In genomic region chr17:37270702-37271092, GRCm38 (mm10) we compare ENCODE assay signal across 9 mouse cellular contexts. TPM values are rescaled to one million over a fixed set of nuclear protein-coding genes. Genes with fewer than 3 reads are reported as not detected.
DNase-seq lines count a peak whose midpoint lies in the region; ATAC-seq and TF ChIP-seq lines count a peak whose summit lies in the region.
"Had no signal": no experiment of that assay in that cellular context is flagged by ENCODE, and none has a peak within 500 bp of the region (broad histone marks: within the 10 kb centered on the region; RNA-seq: fewer than 3 reads in every experiment).

No protein-coding gene starts in this region.

- POLR2A ChIA-PET in Patski (lab: Charles Lee) = no interaction called here

- no peak for TF ChIP-seq CTCF in Patski (IDR thresholded peaks at IDR 0.05)

- H3K27me3 ChIP-seq in Patski = no peaks in the 10 kb centered on the region
- no peaks in the 10 kb centered on the region for H3K27me3 ChIP-seq in forebrain, embryonic 11.5 days (ENCODE audit: control insufficient read depth, insufficient read depth, low read length)
- H3K27me3 ChIP-seq in megakaryocyte, embryonic 14.5 days (replicated peaks) = no peaks in the 10 kb centered on the region

- in situ Hi-C loops in Patski (cut with MboI; ENCODE audit: low pct_unique_long_range_greater_than_20kb) = no loop called here

- H3K9ac ChIP-seq in forebrain, embryonic 11.5 days (ENCODE audit: low read length) = no peak overlapping the region

- peak; percentile 90 for DNase-seq in CD4-positive, CD25-positive, alpha-beta regulatory T cell, adult 2 months (ENCODE audit: low read depth, low spot score)
- no peak for DNase-seq in Patski (ENCODE audit: low read depth, low spot score)
- peak; percentile 47 for DNase-seq in forebrain, embryonic 11.5 days (ENCODE audit: low spot score)
- peak; percentile 61 to 69 for DNase-seq in heart, postnatal 36 days
- peak; percentile 50 for DNase-seq in large intestine, adult 2 months (ENCODE audit: low read depth, low spot score)
- peak; percentile 74 to 79 for DNase-seq in spleen, postnatal 36 days (ENCODE audit: low spot score in 2 of 2)
- DNase-seq in cerebellum, adult 9-11 months = no peak

- no peaks in the 10 kb centered on the region for H3K4me1 ChIP-seq in forebrain, embryonic 11.5 days (replicated peaks; ENCODE audit: control insufficient read depth, insufficient read depth, low read length)
- peaks cover 25% of the 10 kb centered on the region for H3K4me1 ChIP-seq in megakaryocyte, embryonic 14.5 days

- H3K9me3 ChIP-seq in forebrain, embryonic 11.5 days (ENCODE audit: control insufficient read depth, low read length) = no peaks in the 10 kb centered on the region
- no peaks in the 10 kb centered on the region for H3K9me3 ChIP-seq in megakaryocyte, embryonic 14.5 days

- H3K27ac ChIP-seq in forebrain, embryonic 11.5 days (ENCODE audit: low read depth, low read length) = no peak overlapping the region

- intact Hi-C loops in heart, postnatal 36 days (cut with DNase I) = no loop called here

- peak overlapping the region; percentile 50 for H3K4me2 ChIP-seq in forebrain, embryonic 11.5 days (ENCODE audit: low read depth, low read length, severe bottlenecking)

- no peaks in the 10 kb centered on the region for H3K36me3 ChIP-seq in forebrain, embryonic 11.5 days (ENCODE audit: control insufficient read depth, insufficient read depth, low read length)
- peaks cover 5% of the 10 kb centered on the region for H3K36me3 ChIP-seq in megakaryocyte, embryonic 14.5 days (replicated peaks; ENCODE audit: low read length)

- ATAC-seq in Patski = peak; percentile 21
- ATAC-seq in forebrain, embryonic 11.5 days (replicated peaks; ENCODE audit: low FRiP score) = no peak

- peak overlapping the region; percentile 32 for H3K4me3 ChIP-seq in forebrain, embryonic 11.5 days (ENCODE audit: low read depth, low read length)
- peak overlapping the region; percentile 95 for H3K4me3 ChIP-seq in megakaryocyte, embryonic 14.5 days (replicated peaks)

- CTCF ChIA-PET in Patski (lab: Charles Lee) = no interaction called here

- WGBS in forebrain, embryonic 11.5 days = 68% methylated on average over 8 of the region's 8 CpGs
- 20% methylated on average over 8 of the region's 8 CpGs for WGBS in large intestine, adult 2 months

RNA-seq across cellular contexts. Expression of gene H2-M3, which starts 0.7 kb away (rescaled TPM):
- polyA plus RNA-seq in Patski (2021) = 6.0 TPM
- 1.7 and 2.5 TPM in 2 replicates for polyA plus RNA-seq in forebrain, embryonic 11.5 days (2014; fragmentation: Nextera tagmentation; extraction: Ambion mirVana)
- total RNA-seq in heart, postnatal 36 days (2021) = 1 to 10 TPM; 2.8 to 3.7 TPM
- polyA plus RNA-seq in large intestine, adult 2 months (2012; rRNA removed) = 9.6 and 9.8 TPM in 2 replicates
- polyA plus RNA-seq in megakaryocyte, embryonic 14.5 days (2012; ENCODE audit: insufficient read depth, low replicate concordance) = 0.82 TPM in 1 of 2 replicates, not detected in the other

RNA-seq across cellular contexts. Expression of gene Olfr98, which starts 7.1 kb away (rescaled TPM):
- polyA plus RNA-seq in Patski (2021) = not detected
- polyA plus RNA-seq in forebrain, embryonic 11.5 days (2014; fragmentation: Nextera tagmentation; extraction: Ambion mirVana) = not detected in 2 replicates
- not detected for total RNA-seq in heart, postnatal 36 days (2021)
- not detected in 2 replicates for polyA plus RNA-seq in large intestine, adult 2 months (2012; rRNA removed)
- not detected in 2 replicates for polyA plus RNA-seq in megakaryocyte, embryonic 14.5 days (2012; ENCODE audit: insufficient read depth, low replicate concordance)
- total RNA-seq: layer of hippocampus, postnatal 25 days had no signal

RNA-seq across cellular contexts. Expression of gene Olfr99, which starts 12.6 kb away (rescaled TPM):
- 0.05 TPM for polyA plus RNA-seq in Patski (2021)
- not detected in 2 replicates for polyA plus RNA-seq in forebrain, embryonic 11.5 days (2014; fragmentation: Nextera tagmentation; extraction: Ambion mirVana)
- total RNA-seq in heart, postnatal 36 days (2021) = not detected
- polyA plus RNA-seq in large intestine, adult 2 months (2012; rRNA removed) = not detected in 2 replicates
- polyA plus RNA-seq in megakaryocyte, embryonic 14.5 days (2012; ENCODE audit: insufficient read depth, low replicate concordance) = not detected in 2 replicates
- total RNA-seq: layer of hippocampus, postnatal 25 days had no signal

RNA-seq across cellular contexts. Expression of gene Olfr101, which starts 33.4 kb away (rescaled TPM):
- polyA plus RNA-seq in Patski (2021) = not detected
- polyA plus RNA-seq in forebrain, embryonic 11.5 days (2014; fragmentation: Nextera tagmentation; extraction: Ambion mirVana) = not detected in 2 replicates
- not detected for total RNA-seq in heart, postnatal 36 days (2021)
- polyA plus RNA-seq in large intestine, adult 2 months (2012; rRNA removed) = not detected in 2 replicates
- polyA plus RNA-seq in megakaryocyte, embryonic 14.5 days (2012; ENCODE audit: insufficient read depth, low replicate concordance) = not detected in 2 replicates
- total RNA-seq: layer of hippocampus, postnatal 25 days had no signal

RNA-seq across cellular contexts. Expression of gene Olfr97, which starts 33.6 kb away (rescaled TPM):
- polyA plus RNA-seq in Patski (2021) = not detected
- polyA plus RNA-seq in forebrain, embryonic 11.5 days (2014; fragmentation: Nextera tagmentation; extraction: Ambion mirVana) = not detected in 2 replicates
- not detected for total RNA-seq in heart, postnatal 36 days (2021)
- polyA plus RNA-seq in large intestine, adult 2 months (2012; rRNA removed) = not detected in 2 replicates
- polyA plus RNA-seq in megakaryocyte, embryonic 14.5 days (2012; ENCODE audit: insufficient read depth, low replicate concordance) = not detected in 2 replicates
- total RNA-seq: layer of hippocampus, postnatal 25 days had no signal

Comparison
In these comparisons a context has a peak if more than half of its experiments do, and no peak if none do; other contexts are left out.
1. DNase-seq: peak in CD4-positive, CD25-positive, alpha-beta regulatory T cell, adult 2 months (single experiment), forebrain, embryonic 11.5 days (single experiment), heart, postnatal 36 days (2 of 2), large intestine, adult 2 months (single experiment) and spleen, postnatal 36 days (2 of 2); none in Patski (single experiment) and cerebellum, adult 9-11 months (single experiment).